Mouse (Mus musculus): ENCODE results near the gene Papolb.

Papolb gene

GRCm38 (mm10) chr5:142520360-142520759 lies 9.5 kb downstream of the Papolb start:
- DNase-seq (ENCODE audit: low read depth, low spot score): no peak

DNA sequence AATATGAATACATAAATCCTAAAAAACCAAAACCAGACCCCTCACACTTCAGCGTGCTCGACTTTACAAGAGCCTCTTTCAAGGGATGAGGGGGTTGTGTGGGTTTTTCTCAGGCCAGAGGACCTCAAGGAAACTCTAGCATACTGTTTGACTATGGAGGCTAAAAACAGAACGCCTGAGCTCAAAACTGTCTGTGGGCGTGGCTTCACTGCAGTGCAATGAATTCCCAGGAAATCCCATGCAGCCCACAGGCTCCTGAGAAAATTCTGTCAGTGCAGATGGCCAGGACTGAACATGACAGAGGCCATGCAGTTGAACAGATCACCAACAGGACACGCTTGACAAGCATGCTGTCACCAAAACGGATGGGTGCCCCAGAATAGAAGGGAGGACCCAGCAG lies 10.9 kb downstream of the Papolb start:
- DNase-seq (ENCODE audit: low read depth, low spot score): no peak

- no peak for DNase-seq (ENCODE audit: low read depth, low spot score)
Observed at GRCm38 (mm10) chr5:142512112-142512511, 17.8 kb downstream of the Papolb start.

- no peak for DNase-seq (ENCODE audit: low read depth, low spot score)
Observed at GRCm38 (mm10) chr5:142510061-142510414, 19.8 kb downstream of the Papolb start.

- no peak for DNase-seq (ENCODE audit: low read depth, low spot score)
Observed at GRCm38 (mm10) chr5:142509141-142510060, 20.5 kb downstream of the Papolb start.

GRCm38 (mm10) chr5:142505695-142506423 lies 24.0 kb downstream of the Papolb start:
- no peak for DNase-seq (ENCODE audit: low read depth, low spot score)

- DNase-seq (ENCODE audit: low read depth, low spot score): no peak
Observed at GRCm38 (mm10) chr5:142504175-142504574, 25.7 kb downstream of the Papolb start.

GRCm38 (mm10) chr5:142502414-142502813 lies 27.5 kb downstream of the Papolb start:
- DNase-seq (ENCODE audit: low read depth, low spot score): peak; percentile 84

DNA sequence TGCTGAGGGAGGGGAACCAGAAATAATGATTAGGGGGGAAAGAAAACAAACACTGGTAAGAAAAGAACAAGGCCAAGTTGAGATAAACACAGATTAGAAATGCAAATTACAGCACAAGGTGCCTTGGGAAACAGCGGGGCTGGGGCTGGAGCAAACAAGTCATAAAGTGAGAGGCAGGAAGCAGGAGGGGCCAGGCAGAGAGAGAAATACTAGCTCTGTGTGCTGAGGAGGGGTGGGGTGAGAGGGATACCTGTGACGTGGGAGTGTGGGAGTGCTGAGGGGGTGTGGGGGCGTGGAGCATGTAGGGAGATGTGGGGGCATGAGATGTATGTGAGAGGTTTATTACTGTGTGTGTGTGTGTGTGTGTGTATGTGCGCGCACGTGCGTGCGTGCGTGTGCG lies 29.0 kb downstream of the Papolb start:
- DNase-seq (ENCODE audit: low read depth, low spot score): no peak

DNA sequence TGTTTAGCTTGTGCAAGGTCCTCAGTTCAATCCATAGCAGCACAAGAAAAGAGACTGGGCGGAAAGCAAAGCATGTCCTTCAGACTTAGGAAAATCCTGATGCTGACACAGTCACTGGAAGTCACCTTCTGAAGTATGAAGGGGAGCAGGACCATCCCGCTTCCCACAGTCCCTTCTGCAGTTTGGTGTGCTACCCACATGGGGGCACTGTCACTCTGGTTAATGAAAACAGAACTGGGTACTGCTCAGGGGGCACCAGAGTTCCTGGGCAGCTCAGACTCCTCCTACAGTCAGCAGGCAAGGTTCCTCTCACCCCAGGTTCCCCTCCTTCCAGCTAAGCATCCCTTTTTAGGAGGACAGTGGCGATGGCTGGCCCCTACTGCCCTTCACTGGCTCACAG lies 30.9 kb downstream of the Papolb start:
- no peak for DNase-seq (ENCODE audit: low read depth, low spot score)

- DNase-seq (ENCODE audit: low read depth, low spot score): no peak
Observed at GRCm38 (mm10) chr5:142495321-142496096, 34.4 kb downstream of the Papolb start.

- DNase-seq (ENCODE audit: low read depth, low spot score): no peak
Observed at GRCm38 (mm10) chr5:142493307-142493706, 36.6 kb downstream of the Papolb start.

DNA sequence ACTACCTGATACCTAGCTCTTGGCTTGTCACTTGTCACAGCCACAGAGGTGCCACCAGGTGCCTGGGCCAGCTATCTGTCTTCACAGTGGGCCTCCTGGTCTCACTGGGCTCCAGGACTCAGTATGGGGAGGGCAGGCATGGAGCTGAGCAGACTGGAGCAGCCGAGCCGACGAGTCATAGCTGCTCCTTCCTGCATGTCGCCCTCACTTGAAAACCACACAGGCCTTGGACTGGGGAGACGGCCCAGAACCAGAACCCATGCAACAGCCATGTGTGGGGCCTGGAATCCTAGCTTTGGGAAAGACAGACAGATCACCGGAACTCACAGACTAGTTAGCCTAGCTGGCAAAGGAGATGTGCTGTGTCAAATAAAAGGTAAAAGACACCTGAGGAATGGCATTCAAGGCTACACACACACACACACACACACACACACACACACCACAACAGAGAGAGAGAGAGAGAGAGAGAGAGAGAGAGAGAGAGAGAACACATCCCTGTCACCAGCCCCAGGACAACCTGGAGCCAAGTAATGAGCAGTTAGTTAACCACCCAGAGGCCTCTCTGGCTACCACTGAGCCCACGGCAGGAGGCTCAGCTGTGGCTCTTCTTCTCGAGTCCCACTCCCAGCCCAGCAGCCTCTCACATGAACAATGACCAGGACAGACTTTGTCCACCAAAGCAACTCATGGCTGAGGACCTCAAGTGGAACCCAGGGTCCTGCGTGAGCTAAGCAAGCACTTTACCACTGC lies 39.7 kb downstream of the Papolb start:
- no peak for DNase-seq (ENCODE audit: low read depth, low spot score)

DNA sequence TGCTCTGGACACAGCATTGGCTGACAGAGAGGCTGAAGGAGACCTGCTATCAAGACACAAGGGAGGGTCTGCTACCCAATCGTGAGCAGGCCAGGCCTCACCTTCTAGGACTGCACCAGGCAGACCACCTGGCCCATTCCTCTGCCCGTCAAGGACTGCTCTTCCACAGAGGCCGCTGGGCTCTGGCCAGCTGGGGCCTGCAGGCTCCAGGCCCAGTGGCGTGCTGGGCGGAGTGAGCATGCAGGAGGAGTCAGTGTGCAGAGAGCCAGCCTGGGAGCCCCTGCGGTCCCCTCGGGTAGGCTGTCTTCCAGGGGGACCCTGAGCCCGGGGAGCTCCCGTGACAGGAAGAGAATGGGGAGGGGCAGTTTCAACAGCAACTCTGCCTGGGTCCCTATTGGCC lies 43.2 kb downstream of the Papolb start:
- no peak for DNase-seq (ENCODE audit: low read depth, low spot score)

DNA sequence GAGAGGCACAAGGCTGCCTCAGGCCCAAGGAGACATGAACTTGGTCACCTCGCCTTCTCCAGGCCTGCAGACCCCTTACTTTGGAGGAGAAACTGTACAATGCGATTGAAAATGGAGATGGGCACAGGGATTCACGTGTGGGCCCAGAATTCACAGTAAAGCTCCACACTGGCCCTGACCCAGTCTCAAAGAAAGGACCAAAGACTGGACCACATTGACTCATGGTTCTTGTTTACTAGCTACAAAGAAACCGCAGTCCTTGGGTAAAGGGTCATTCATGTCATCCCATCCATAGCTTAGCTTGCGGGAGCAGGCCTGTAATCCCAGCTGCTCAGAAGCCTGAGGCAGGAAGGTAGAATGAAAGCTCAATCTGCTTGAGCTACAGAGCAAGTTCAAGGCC lies 46.3 kb downstream of the Papolb start:
- DNase-seq (ENCODE audit: low read depth, low spot score): no peak

DNA sequence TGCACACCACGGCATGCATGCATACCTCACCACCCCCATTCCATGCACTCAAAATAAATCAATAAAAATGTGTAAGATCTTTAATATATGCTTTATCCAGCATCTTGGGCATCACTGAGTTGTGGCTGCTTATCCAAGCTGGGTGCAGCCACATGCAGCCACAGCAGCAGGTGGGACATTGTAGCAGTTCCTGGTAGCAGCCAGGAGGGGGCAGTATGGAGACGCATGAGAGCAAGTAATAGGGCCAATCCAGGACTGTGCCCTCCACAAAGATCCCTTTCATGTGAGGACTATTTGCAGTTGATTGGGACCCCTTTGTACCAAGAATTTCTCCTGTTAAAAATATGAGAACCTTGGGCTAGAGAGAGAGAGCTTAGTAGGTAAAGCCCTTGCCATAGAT lies 47.4 kb downstream of the Papolb start:
- no peak for DNase-seq (ENCODE audit: low read depth, low spot score)

DNA sequence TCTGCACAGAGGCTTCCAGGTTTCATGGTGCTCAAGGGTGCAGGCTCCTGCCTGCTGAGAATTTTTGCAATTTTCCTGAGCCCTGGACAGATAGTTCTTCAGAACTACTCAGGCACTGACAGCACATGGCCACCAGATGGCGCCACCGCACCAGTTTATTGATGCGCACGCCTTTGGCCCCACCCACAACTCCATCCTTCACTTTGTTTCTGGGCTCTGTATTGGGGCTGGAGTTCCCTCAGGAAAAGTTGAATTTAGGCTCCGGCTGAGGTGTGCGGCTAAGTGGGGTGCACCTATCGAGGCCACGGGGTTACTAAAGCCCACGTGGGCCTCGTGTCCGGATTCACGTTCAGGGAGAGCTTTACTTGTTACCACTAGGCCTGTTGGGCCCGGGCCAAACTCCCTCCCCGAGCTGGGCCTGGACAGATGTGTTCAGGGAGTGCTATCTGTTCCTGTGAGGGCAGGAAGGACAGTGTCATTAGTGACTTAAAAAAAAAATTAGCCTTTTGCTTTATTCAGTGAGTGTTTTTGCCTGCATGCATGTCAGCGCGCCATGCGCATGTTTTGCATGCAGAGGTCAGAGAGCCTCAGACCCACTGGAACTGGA lies 50.9 kb downstream of the Papolb start:
- peak; percentile 71 for DNase-seq (ENCODE audit: low read depth, low spot score)

- DNase-seq (ENCODE audit: low read depth, low spot score): no peak
Observed at GRCm38 (mm10) chr5:142477866-142478615, 51.8 kb downstream of the Papolb start.

- no peak for DNase-seq (ENCODE audit: low read depth, low spot score)
Observed at GRCm38 (mm10) chr5:142477346-142477745, 52.5 kb downstream of the Papolb start.

All from retina, postnatal 7 days (tissue).